Comparison of ENCODE assay signal across 10 mouse cellular contexts in genomic region chr12:80002474-80003125, GRCm38 (mm10).
DNase-seq lines count a peak whose midpoint lies in the region; ATAC-seq and TF ChIP-seq lines count a peak whose summit lies in the region.
"Had no signal": no experiment of that assay in that cellular context is flagged by ENCODE, and none has a peak within 500 bp of the region (broad histone marks: within the 10 kb centered on the region; RNA-seq: fewer than 3 reads in every experiment).

No protein-coding gene starts in this region.

- ATAC-seq in embryonic facial prominence, embryonic 14.5 days (ENCODE audit: low read depth), result peak; percentile 24; the same call in 1 of the 2 replicates
- ATAC-seq in neural tube, embryonic 15.5 days (ENCODE audit: low FRiP score), result peak; percentile 82
- no peak for ATAC-seq in liver, postnatal 0 days

- H3K36me3 ChIP-seq in embryonic facial prominence, embryonic 14.5 days (ENCODE audit: control insufficient read depth, insufficient read depth, low read length), result no peaks in the 10 kb centered on the region
- H3K36me3 ChIP-seq in neural tube, embryonic 15.5 days, result no peaks in the 10 kb centered on the region
- no peaks in the 10 kb centered on the region for H3K36me3 ChIP-seq in liver, postnatal 0 days (replicated peaks; ENCODE audit: insufficient read depth, low read length)

- intact Hi-C loops in gastrocnemius, adult 2 months (cut with DNase I), result no loop called here
- intact Hi-C loops in gastrocnemius, postnatal 36 days (cut with DNase I), result no loop called here
- intact Hi-C loops in left cerebral cortex, postnatal 4 days (cut with DNase I), result no loop called here

- H3K4me3 ChIP-seq in gastrocnemius, adult 2 months, result no peak overlapping the region
- no peak overlapping the region for H3K4me3 ChIP-seq in embryonic facial prominence, embryonic 14.5 days (ENCODE audit: low read depth, low read length)
- H3K4me3 ChIP-seq in neural tube, embryonic 15.5 days (replicated peaks), result no peak overlapping the region
- H3K4me3 ChIP-seq in liver, postnatal 0 days (ENCODE audit: low read depth, low read length), result no peak overlapping the region

- H3K27me3 ChIP-seq in embryonic facial prominence, embryonic 14.5 days (replicated peaks; ENCODE audit: control insufficient read depth, insufficient read depth, low read length), result no peaks in the 10 kb centered on the region
- H3K27me3 ChIP-seq in neural tube, embryonic 15.5 days (replicated peaks), result no peaks in the 10 kb centered on the region
- no peaks in the 10 kb centered on the region for H3K27me3 ChIP-seq in liver, postnatal 0 days (ENCODE audit: insufficient read depth, low read length)

- H3K9ac ChIP-seq in embryonic facial prominence, embryonic 14.5 days (ENCODE audit: low read depth, low read length), result no peak overlapping the region
- H3K9ac ChIP-seq in neural tube, embryonic 15.5 days (replicated peaks), result no peak overlapping the region
- H3K9ac ChIP-seq in liver, postnatal 0 days (replicated peaks), result no peak overlapping the region; the same call in 1 of the 2 replicates

- TF ChIP-seq CTCF in gastrocnemius, adult 2 months (IDR thresholded peaks at IDR 0.05), result no peak
- TF ChIP-seq CTCF in liver, postnatal 0 days (IDR thresholded peaks at IDR 0.05; ENCODE audit: low read depth), result no peak

- peaks cover 23% of the 10 kb centered on the region for H3K4me1 ChIP-seq in embryonic facial prominence, embryonic 14.5 days (ENCODE audit: control insufficient read depth, insufficient read depth, low read length)
- peaks cover 6% of the 10 kb centered on the region; the same call in 1 of the 2 replicates for H3K4me1 ChIP-seq in neural tube, embryonic 15.5 days
- peaks cover 20% of the 10 kb centered on the region for H3K4me1 ChIP-seq in liver, postnatal 0 days (ENCODE audit: insufficient read depth)

- TF ChIP-seq EP300 in liver, postnatal 0 days (IDR thresholded peaks at IDR 0.05; ENCODE audit: low read depth), result no peak

- H3K4me2 ChIP-seq in embryonic facial prominence, embryonic 14.5 days (ENCODE audit: low read depth, low read length), result no peak overlapping the region
- H3K4me2 ChIP-seq in neural tube, embryonic 15.5 days, result no peak overlapping the region
- no peak overlapping the region for H3K4me2 ChIP-seq in liver, postnatal 0 days (ENCODE audit: low read depth, low read length)

- peak overlapping the region; percentile 75 for H3K27ac ChIP-seq in gastrocnemius, adult 2 months
- H3K27ac ChIP-seq in embryonic facial prominence, embryonic 14.5 days (replicated peaks; ENCODE audit: low read depth, low read length), result peak overlapping the region; percentile 81
- peak overlapping the region; percentile 54 for H3K27ac ChIP-seq in neural tube, embryonic 15.5 days (replicated peaks)
- H3K27ac ChIP-seq in liver, postnatal 0 days (ENCODE audit: low read depth), result no peak overlapping the region

- DNase-seq in gastrocnemius, adult 2 months, result no peak
- no peak for DNase-seq in gastrocnemius, postnatal 36 days
- peak; percentile 91 for DNase-seq in left cerebral cortex, postnatal 4 days
- no peak for DNase-seq in left cerebral cortex, adult 8-10 months (ENCODE audit: low spot score in 2 of 2)
- DNase-seq in embryonic facial prominence, embryonic 14.5 days (ENCODE audit: low spot score), result no peak
- no peak for DNase-seq in urinary bladder, postnatal 25 days (ENCODE audit: low spot score)
- no peak for DNase-seq in liver, postnatal 0 days
- DNase-seq: right cerebral cortex, postnatal 25 days; thymus, postnatal 4 days had no signal

- 57% methylated on average over 13 of the region's 13 CpGs for WGBS in embryonic facial prominence, embryonic 14.5 days
- WGBS in neural tube, embryonic 15.5 days, result 39% methylated on average over 13 of the region's 13 CpGs
- WGBS in liver, postnatal 0 days (ENCODE audit: insufficient replicate concordance), result 85% methylated on average over 13 of the region's 13 CpGs

- no peaks in the 10 kb centered on the region for H3K9me3 ChIP-seq in embryonic facial prominence, embryonic 14.5 days (ENCODE audit: control insufficient read depth, low read length)
- no peaks in the 10 kb centered on the region for H3K9me3 ChIP-seq in neural tube, embryonic 15.5 days (replicated peaks)
- H3K9me3 ChIP-seq in liver, postnatal 0 days (ENCODE audit: low read length), result no peaks in the 10 kb centered on the region
